Mouse (Mus musculus): ENCODE measurements around the gene Rnf4. TPM values are rescaled to one million over a fixed set of nuclear protein-coding genes. Genes with fewer than 3 reads are reported as not detected.

Rnf4 gene
- 69.8 and 71.7 TPM in 2 replicates for polyA plus RNA-seq (2015; fragmentation: Nextera tagmentation; extraction: Ambion mirVana)

- Histone ChIP-seq H3K9me3 (replicated peaks) (no peaks in the 10 kb centered on the region), H3K4me1 (replicated peaks) (peaks cover 45% of the 10 kb centered on the region), H3K4me2 (peak within 1 kb of the TSS; percentile 88), H3K27ac (replicated peaks) (peak within 1 kb of the TSS; percentile 96), H3K9ac (peak within 1 kb of the TSS; percentile 93), H3K4me3 (replicated peaks) (peak within 1 kb of the TSS; percentile 98), H3K27me3 (no peaks in the 10 kb centered on the region), H3K36me3 (replicated peaks) (peaks cover 6% of the 10 kb centered on the region)
- ATAC-seq (ENCODE audit: insufficient read depth) = peak; percentile 95
- WGBS (ENCODE audit: insufficient replicate concordance) = under 1% methylated on average over 67 of the region's 67 CpGs
These were observed at the start of gene Rnf4 for GRCm38 (mm10) chr5:34336097-34336774. Gene Rnf4 (plus strand): TSS chr5:34336289.

- H3K4me1 ChIP-seq (replicated peaks) = peaks cover 18% of the 10 kb centered on the region
- H3K27me3 ChIP-seq = peaks cover 84% of the 10 kb centered on the region
- no peak overlapping the region for H3K9ac ChIP-seq
- no peak overlapping the region for H3K27ac ChIP-seq (replicated peaks)
- H3K36me3 ChIP-seq (replicated peaks) = no peaks in the 10 kb centered on the region
- H3K9me3 ChIP-seq (replicated peaks) = no peaks in the 10 kb centered on the region
- H3K4me3 ChIP-seq (replicated peaks) = 0 out of 2 replicates have a peak overlapping the region, but pooled peaks have one; percentile 48
- 2% methylated on average over 11 of the region's 11 CpGs for WGBS (ENCODE audit: insufficient replicate concordance)
- peak overlapping the region; percentile 67 for H3K4me2 ChIP-seq
- ATAC-seq (ENCODE audit: insufficient read depth) = no peak
These were observed 49.6 kb upstream of the Rnf4 start for GRCm38 (mm10) chr5:34286516-34286915.

GRCm38 (mm10) chr5:34287001-34287837 is 48.9 kb upstream of the Rnf4 start:
- Histone ChIP-seq H3K27ac (replicated peaks) (no peak overlapping the region), H3K9ac (no peak overlapping the region), H3K4me1 (replicated peaks) (peaks cover 18% of the 10 kb centered on the region), H3K4me3 (replicated peaks) (peak overlapping the region; percentile 48), H3K9me3 (replicated peaks) (no peaks in the 10 kb centered on the region), H3K27me3 (peaks cover 91% of the 10 kb centered on the region), H3K36me3 (replicated peaks) (no peaks in the 10 kb centered on the region), H3K4me2 (peak overlapping the region; percentile 67)
- no peak for ATAC-seq (ENCODE audit: insufficient read depth)
- 2% methylated on average over 54 of the region's 54 CpGs for WGBS (ENCODE audit: insufficient replicate concordance)

- H3K27me3 ChIP-seq = peaks cover 89% of the 10 kb centered on the region
- ATAC-seq (ENCODE audit: insufficient read depth) = no peak
- peaks cover 18% of the 10 kb centered on the region for H3K4me1 ChIP-seq (replicated peaks)
- no peak overlapping the region for H3K9ac ChIP-seq
- under 1% methylated on average over 18 of the region's 18 CpGs for WGBS (ENCODE audit: insufficient replicate concordance)
- H3K4me2 ChIP-seq = peak overlapping the region; percentile 67
- no peaks in the 10 kb centered on the region for H3K9me3 ChIP-seq (replicated peaks)
- H3K27ac ChIP-seq (replicated peaks) = no peak overlapping the region
- H3K36me3 ChIP-seq (replicated peaks) = no peaks in the 10 kb centered on the region
- H3K4me3 ChIP-seq (replicated peaks) = peak overlapping the region; percentile 48
These were observed 48.3 kb upstream of the Rnf4 start for GRCm38 (mm10) chr5:34287838-34288145.

GRCm38 (mm10) chr5:34288154-34288716 is 47.9 kb upstream of the Rnf4 start, which contains the start of the genes Zfyve28 and Cfap99:
Gene Zfyve28 (minus strand): TSS chr5:34288449.
Gene Cfap99 (plus strand): TSS chr5:34288600.
- no peaks in the 10 kb centered on the region for H3K9me3 ChIP-seq (replicated peaks)
- H3K4me1 ChIP-seq (replicated peaks) = peaks cover 18% of the 10 kb centered on the region
- H3K27ac ChIP-seq (replicated peaks) = no peak within 1 kb of the TSS
- peak within 1 kb of the TSS; percentile 67 for H3K4me2 ChIP-seq
- H3K4me3 ChIP-seq (replicated peaks) = peak within 1 kb of the TSS; percentile 48
- peaks cover 84% of the 10 kb centered on the region for H3K27me3 ChIP-seq
- H3K9ac ChIP-seq = no peak within 1 kb of the TSS
- under 1% methylated on average over 81 of the region's 83 CpGs for WGBS (ENCODE audit: insufficient replicate concordance)
- no peaks in the 10 kb centered on the region for H3K36me3 ChIP-seq (replicated peaks)
- ATAC-seq (ENCODE audit: insufficient read depth) = no peak

- ATAC-seq (ENCODE audit: insufficient read depth) = no peak
- no peaks in the 10 kb centered on the region for H3K36me3 ChIP-seq (replicated peaks)
- no peak overlapping the region for H3K27ac ChIP-seq (replicated peaks)
- H3K4me2 ChIP-seq = no peak overlapping the region
- no peak overlapping the region for H3K9ac ChIP-seq
- H3K4me1 ChIP-seq (replicated peaks) = peaks cover 18% of the 10 kb centered on the region
- peaks cover 79% of the 10 kb centered on the region for H3K27me3 ChIP-seq
- no peak overlapping the region for H3K4me3 ChIP-seq (replicated peaks)
- no peaks in the 10 kb centered on the region for H3K9me3 ChIP-seq (replicated peaks)
- 43% methylated on average over 2 of the region's 2 CpGs for WGBS (ENCODE audit: insufficient replicate concordance)
These were observed 46.8 kb upstream of the Rnf4 start for GRCm38 (mm10) chr5:34289286-34289685.

GRCm38 (mm10) chr5:34293363-34293762 is 42.7 kb upstream of the Rnf4 start:
- H3K4me2 ChIP-seq = no peak overlapping the region
- no peaks in the 10 kb centered on the region for H3K9me3 ChIP-seq (replicated peaks)
- H3K4me3 ChIP-seq (replicated peaks) = no peak overlapping the region
- no peak for ATAC-seq (ENCODE audit: insufficient read depth)
- H3K4me1 ChIP-seq (replicated peaks) = peaks cover 3% of the 10 kb centered on the region
- no peaks in the 10 kb centered on the region for H3K36me3 ChIP-seq (replicated peaks)
- no peak overlapping the region for H3K9ac ChIP-seq
- no peak overlapping the region for H3K27ac ChIP-seq (replicated peaks)
- H3K27me3 ChIP-seq = peaks cover 41% of the 10 kb centered on the region
- WGBS (ENCODE audit: insufficient replicate concordance) = 59% methylated on average over 6 of the region's 6 CpGs

- no peaks in the 10 kb centered on the region for H3K4me1 ChIP-seq (replicated peaks)
- H3K27me3 ChIP-seq = peaks cover 36% of the 10 kb centered on the region
- H3K36me3 ChIP-seq (replicated peaks) = no peaks in the 10 kb centered on the region
- no peak overlapping the region for H3K4me2 ChIP-seq
- no peak overlapping the region for H3K9ac ChIP-seq
- 30% methylated on average over 2 of the region's 2 CpGs for WGBS (ENCODE audit: insufficient replicate concordance)
- H3K27ac ChIP-seq (replicated peaks) = no peak overlapping the region
- no peak for ATAC-seq (ENCODE audit: insufficient read depth)
- no peak overlapping the region for H3K4me3 ChIP-seq (replicated peaks)
- no peaks in the 10 kb centered on the region for H3K9me3 ChIP-seq (replicated peaks)
These were observed 41.4 kb upstream of the Rnf4 start for GRCm38 (mm10) chr5:34294696-34295095.

GRCm38 (mm10) chr5:34295141-34295540 is 40.9 kb upstream of the Rnf4 start:
- no peak for ATAC-seq (ENCODE audit: insufficient read depth)
- Histone ChIP-seq H3K4me3 (replicated peaks) (no peak overlapping the region), H3K4me1 (replicated peaks) (no peaks in the 10 kb centered on the region), H3K9me3 (replicated peaks) (no peaks in the 10 kb centered on the region), H3K27ac (replicated peaks) (no peak overlapping the region), H3K4me2 (no peak overlapping the region), H3K9ac (no peak overlapping the region), H3K36me3 (replicated peaks) (no peaks in the 10 kb centered on the region), H3K27me3 (peaks cover 31% of the 10 kb centered on the region)
- 78% methylated on average over 2 of the region's 2 CpGs for WGBS (ENCODE audit: insufficient replicate concordance)

GRCm38 (mm10) chr5:34298061-34298460 is 38.0 kb upstream of the Rnf4 start:
- Histone ChIP-seq H3K27ac (replicated peaks) (no peak overlapping the region), H3K9ac (no peak overlapping the region), H3K9me3 (replicated peaks) (no peaks in the 10 kb centered on the region), H3K4me3 (replicated peaks) (no peak overlapping the region), H3K27me3 (peaks cover 14% of the 10 kb centered on the region; the same call in 1 of the 2 replicates), H3K36me3 (replicated peaks) (no peaks in the 10 kb centered on the region), H3K4me2 (no peak overlapping the region), H3K4me1 (replicated peaks) (no peaks in the 10 kb centered on the region)
- no peak for ATAC-seq (ENCODE audit: insufficient read depth)
- WGBS (ENCODE audit: insufficient replicate concordance) = 41% methylated on average over 4 of the region's 4 CpGs

GRCm38 (mm10) chr5:34298937-34299535 is 37.1 kb upstream of the Rnf4 start:
- H3K4me3 ChIP-seq (replicated peaks) = no peak overlapping the region
- no peak overlapping the region for H3K9ac ChIP-seq
- ATAC-seq (ENCODE audit: insufficient read depth) = no peak
- no peak overlapping the region for H3K27ac ChIP-seq (replicated peaks)
- no peaks in the 10 kb centered on the region for H3K4me1 ChIP-seq (replicated peaks)
- H3K27me3 ChIP-seq = peaks cover 14% of the 10 kb centered on the region; the same call in 1 of the 2 replicates
- 60% methylated on average over 10 of the region's 10 CpGs for WGBS (ENCODE audit: insufficient replicate concordance)
- no peaks in the 10 kb centered on the region for H3K36me3 ChIP-seq (replicated peaks)
- no peak overlapping the region for H3K4me2 ChIP-seq
- H3K9me3 ChIP-seq (replicated peaks) = no peaks in the 10 kb centered on the region
